ENCODE assay signal across 33 mouse cellular contexts in genomic region chr6:29019756-29020720, GRCm38 (mm10). TPM values are rescaled to one million over a fixed set of nuclear protein-coding genes. Genes with fewer than 3 reads are reported as not detected.
"Had no signal": no experiment of that assay in that cellular context is flagged by ENCODE, and none has a peak within 500 bp of the region (broad histone marks: within the 10 kb centered on the region; RNA-seq: fewer than 3 reads in every experiment).

No protein-coding gene starts in this region.

- H3K36me3 ChIP-seq: kidney, embryonic 15.5 days; liver, embryonic 13.5 days; midbrain, embryonic 12.5 days had no signal

- H3K9me3 ChIP-seq: kidney, embryonic 15.5 days; liver, embryonic 13.5 days; midbrain, embryonic 12.5 days had no signal

- H3K9ac ChIP-seq: kidney, embryonic 15.5 days; liver, embryonic 13.5 days; midbrain, embryonic 12.5 days had no signal

- H3K27ac ChIP-seq: kidney, embryonic 15.5 days; left cerebral cortex, adult 2 months; liver, embryonic 13.5 days; midbrain, embryonic 12.5 days; stomach, postnatal 0 days had no signal

- H3K4me3 ChIP-seq: kidney, embryonic 15.5 days; left cerebral cortex, adult 2 months; liver, embryonic 13.5 days; midbrain, embryonic 12.5 days; myocyte had no signal

- DNase-seq: kidney, adult 8-10 months; kidney, postnatal 10 days; kidney, postnatal 36 days; layer of hippocampus, postnatal 36 days; liver, embryonic 13.5 days; lung, adult 2 months; lung, postnatal 14 days; lung, postnatal 4 days; right cerebral cortex, postnatal 14 days; right cerebral cortex, postnatal 4 days; thymus, adult 2 months; thymus, postnatal 14 days; thymus, postnatal 4 days had no signal

RNA-seq across cellular contexts. Expression of gene Lep, which starts 40.0 kb away (rescaled TPM):
- total RNA-seq: layer of hippocampus, adult 8-10 months; layer of hippocampus, postnatal 10 days; layer of hippocampus, postnatal 36 days; left cerebral cortex, adult 2 months; left cerebral cortex, postnatal 10 days; left cerebral cortex, postnatal 36 days; megakaryocyte progenitor cell, adult 5-6 weeks; megakaryocyte-erythroid progenitor cell, adult 5-6 weeks; monocyte, adult 5-6 weeks had no signal
- polyA plus RNA-seq: kidney, embryonic 15.5 days; limb, embryonic 11.5 days; limb, embryonic 14.5 days; liver, adult 2 months; liver, embryonic 13.5 days; liver, embryonic 16.5 days; lung, embryonic 16.5 days; midbrain, embryonic 12.5 days; midbrain, embryonic 16.5 days; myocyte; neural tube, embryonic 11.5 days; stomach, embryonic 14.5 days; stomach, postnatal 0 days had no signal
